Mouse (Mus musculus) midbrain, embryonic 13.5 days (tissue): ENCODE results near the gene Zc3h4. TPM values are rescaled to one million over a fixed set of nuclear protein-coding genes. Genes with fewer than 3 reads are reported as not detected.

Experiments used
- ATAC-seq: fragments of 200-750 bp; cut with Nextera tagmentation; 2 replicates; pipeline ENCODE4 v1.8.0; 2017; ENCODE audit warnings: mild to moderate bottlenecking, moderate TSS enrichment, moderate library complexity
- H3K27ac ChIP-seq: fragments of 300-500 bp; sonication (generic); 2 replicates; pipeline ENCODE4 v1.5.1; 2015; ENCODE audit warnings: inconsistent platforms, mild to moderate bottlenecking, moderate library complexity
- H3K27me3 ChIP-seq: fragments of 300-500 bp; sonication (generic); 2 replicates; pipeline ENCODE4 v1.6.1; 2015; ENCODE audit warnings: mild to moderate bottlenecking, inconsistent platforms
- H3K36me3 ChIP-seq: fragments of 300-500 bp; sonication (generic); 2 replicates; pipeline ENCODE4 v1.6.1; 2015; ENCODE audit warnings: mild to moderate bottlenecking, inconsistent platforms
- H3K4me1 ChIP-seq: fragments of 300-500 bp; sonication (generic); replicated peaks from 2 replicates; pipeline ENCODE4 v1.6.1; 2015; ENCODE audit warnings: inconsistent platforms
- H3K4me2 ChIP-seq: fragments of 300-500 bp; sonication (generic); replicated peaks from 2 replicates; pipeline ENCODE4 v1.6.1; 2015; ENCODE audit warnings: moderate library complexity, mild to moderate bottlenecking, inconsistent platforms
- H3K4me3 ChIP-seq: fragments of 300-500 bp; sonication (generic); replicated peaks from 2 replicates; pipeline ENCODE4 v1.5.1; 2015; ENCODE audit warnings: mild to moderate bottlenecking, inconsistent platforms
- H3K9ac ChIP-seq: fragments of 300-500 bp; sonication (generic); replicated peaks from 2 replicates; pipeline ENCODE4 v1.6.1; 2015; ENCODE audit warnings: mild to moderate bottlenecking, inconsistent platforms
- H3K9me3 ChIP-seq: fragments of 300-500 bp; sonication (generic); 2 replicates; pipeline ENCODE4 v1.6.1; 2016; ENCODE audit warnings: mild to moderate bottlenecking, inconsistent platforms
- WGBS: fragments of 180-500 bp; shearing (Covaris S2); methylation state at CpG from one replicate; pipeline ENCODE4 v1.1.7; 2015; 5-methylcytosine and 5-hydroxymethylcytosine counted together
- polyA plus RNA-seq: library from polyadenylated mRNA; unstranded; fragments of >200 nt; fragmentation: Nextera tagmentation; extraction: Ambion mirVana; gene quantifications from 2 replicates; pipeline ENCODE4 v1.2.1, GENCODE M21; 2015

Zc3h4 gene
- polyA plus RNA-seq, 1 experiment from 2014 or later: 22.1 TPM

- Histone ChIP-seq H3K4me3 (no peak overlapping the region), H3K4me2 (0 out of 2 replicates have a peak overlapping the region, but pooled peaks have one; percentile 13), H3K9ac (no peak overlapping the region)
Measured at GRCm38 (mm10) chr7:16472116-16472709, 71.5 kb downstream of the Zc3h4 start.

GRCm38 (mm10) chr7:16473847-16474246 lies 73.1 kb downstream of the Zc3h4 start:
- H3K27ac ChIP-seq: no peak overlapping the region
- H3K4me1 ChIP-seq: peaks cover 24% of the 10 kb centered on the region
- no peak overlapping the region for H3K4me3 ChIP-seq
- H3K9me3 ChIP-seq: no peaks in the 10 kb centered on the region
- H3K9ac ChIP-seq: no peak overlapping the region
- no peaks in the 10 kb centered on the region for H3K36me3 ChIP-seq
- no peak overlapping the region for H3K4me2 ChIP-seq
- H3K27me3 ChIP-seq: peaks cover 87% of the 10 kb centered on the region
- no peak for ATAC-seq
- WGBS: 67% methylated on average over 8 of the region's 8 CpGs

More at GRCm38 (mm10) chr7:16472116-16472709, 71.5 kb downstream of the Zc3h4 start:
- Histone ChIP-seq H3K36me3 (no peaks in the 10 kb centered on the region), H3K27me3 (peaks cover 86% of the 10 kb centered on the region), H3K9me3 (no peaks in the 10 kb centered on the region), H3K4me1 (peaks cover 29% of the 10 kb centered on the region), H3K27ac (no peak overlapping the region)
- WGBS: 2% methylated on average over 17 of the region's 17 CpGs
- no peak for ATAC-seq

GRCm38 (mm10) chr7:16474445-16474844 lies 73.7 kb downstream of the Zc3h4 start:
- H3K4me3 ChIP-seq: peak overlapping the region; percentile 23
- peak overlapping the region; percentile 33 for H3K4me2 ChIP-seq
- peaks cover 24% of the 10 kb centered on the region for H3K4me1 ChIP-seq
- no peak overlapping the region for H3K27ac ChIP-seq
- no peaks in the 10 kb centered on the region for H3K36me3 ChIP-seq
- H3K9ac ChIP-seq: no peak overlapping the region
- no peaks in the 10 kb centered on the region for H3K9me3 ChIP-seq
- WGBS: 3% methylated on average over 33 of the region's 33 CpGs
- peaks cover 84% of the 10 kb centered on the region for H3K27me3 ChIP-seq
- ATAC-seq: no peak

GRCm38 (mm10) chr7:16475321-16475720 lies 74.6 kb downstream of the Zc3h4 start:
- Histone ChIP-seq H3K36me3 (no peaks in the 10 kb centered on the region), H3K4me1 (peaks cover 24% of the 10 kb centered on the region), H3K9ac (peak overlapping the region; percentile 4; the same call in 1 of the 2 replicates), H3K4me2 (peak overlapping the region; percentile 53), H3K4me3 (peak overlapping the region; percentile 35), H3K9me3 (no peaks in the 10 kb centered on the region), H3K27ac (no peak overlapping the region), H3K27me3 (peaks cover 76% of the 10 kb centered on the region)
- ATAC-seq: no peak
- WGBS: 3% methylated on average over 23 of the region's 23 CpGs

GRCm38 (mm10) chr7:16475764-16476599 lies 75.3 kb downstream of the Zc3h4 start:
- H3K27me3 ChIP-seq: peaks cover 70% of the 10 kb centered on the region
- peak overlapping the region; percentile 53 for H3K4me2 ChIP-seq
- H3K36me3 ChIP-seq: no peaks in the 10 kb centered on the region
- H3K9ac ChIP-seq: peak overlapping the region; percentile 51; the same call in 1 of the 2 replicates
- WGBS: 2% methylated on average over 43 of the region's 59 CpGs
- no peaks in the 10 kb centered on the region for H3K9me3 ChIP-seq
- ATAC-seq: peak; percentile 32; the same call in 1 of the 2 replicates
- no peak overlapping the region for H3K27ac ChIP-seq
- H3K4me1 ChIP-seq: peaks cover 24% of the 10 kb centered on the region
- peak overlapping the region; percentile 35 for H3K4me3 ChIP-seq

GRCm38 (mm10) chr7:16476600-16476989 lies 75.9 kb downstream of the Zc3h4 start:
- Histone ChIP-seq H3K4me1 (peaks cover 24% of the 10 kb centered on the region), H3K36me3 (no peaks in the 10 kb centered on the region), H3K4me2 (peak overlapping the region; percentile 53), H3K27ac (no peak overlapping the region), H3K4me3 (peak overlapping the region; percentile 35), H3K9me3 (no peaks in the 10 kb centered on the region), H3K9ac (0 out of 2 replicates have a peak overlapping the region, but pooled peaks have one; percentile 51), H3K27me3 (peaks cover 64% of the 10 kb centered on the region)
- WGBS: under 1% methylated on average over 34 of the region's 34 CpGs
- peak; percentile 9; the same call in 1 of the 2 replicates for ATAC-seq

GRCm38 (mm10) chr7:16477628-16478027 lies 76.9 kb downstream of the Zc3h4 start, which contains the start of gene Npas1:
TSS of gene Npas1 (minus strand) at chr7:16477728.
- no peak within 1 kb of the TSS for H3K27ac ChIP-seq
- ATAC-seq: no peak
- peak within 1 kb of the TSS; percentile 53 for H3K4me2 ChIP-seq
- H3K36me3 ChIP-seq: no peaks in the 10 kb centered on the region
- H3K9me3 ChIP-seq: no peaks in the 10 kb centered on the region
- H3K27me3 ChIP-seq: peaks cover 55% of the 10 kb centered on the region
- 0 out of 2 replicates have a peak within 1 kb of the TSS, but pooled peaks have one; percentile 51 for H3K9ac ChIP-seq
- WGBS: 87% methylated on average over 8 of the region's 8 CpGs
- H3K4me1 ChIP-seq: peaks cover 19% of the 10 kb centered on the region
- H3K4me3 ChIP-seq: peak within 1 kb of the TSS; percentile 35

Other genes with a start within 250 kb of the Zc3h4 start
- gene Meis3, start 225.8 kb upstream of the Zc3h4 start, polyA plus RNA-seq: 158 and 160 TPM in 2 replicates
- gene Dhx34, start 178.9 kb upstream of the Zc3h4 start, polyA plus RNA-seq: 15.6 and 16.8 TPM in 2 replicates
- gene C5ar2, start 156.8 kb upstream of the Zc3h4 start, polyA plus RNA-seq: 0.05 TPM in 1 of 2 replicates, not detected in the other
- 1.0 and 1.5 TPM in 2 replicates for gene C5ar1, start 141.4 kb upstream of the Zc3h4 start, polyA plus RNA-seq
- gene Inafm1, start 127.3 kb upstream of the Zc3h4 start, polyA plus RNA-seq: 22.3 and 27.3 TPM in 2 replicates
- gene Ccdc9, start 114.1 kb upstream of the Zc3h4 start, polyA plus RNA-seq: 22.5 and 39.4 TPM in 2 replicates
- 23.1 and 25.5 TPM in 2 replicates for gene Bbc3, start 92.5 kb upstream of the Zc3h4 start, polyA plus RNA-seq
- 267 and 272 TPM in 2 replicates for gene Sae1, start 13.1 kb upstream of the Zc3h4 start, polyA plus RNA-seq
- 48.1 and 59.4 TPM in 2 replicates for gene Tmem160, start 51.9 kb downstream of the Zc3h4 start, polyA plus RNA-seq
- gene Npas1, start 76.8 kb downstream of the Zc3h4 start, polyA plus RNA-seq: 2.3 and 3.3 TPM in 2 replicates
- 32.4 and 34.0 TPM in 2 replicates for gene Arhgap35, start 214.1 kb downstream of the Zc3h4 start, polyA plus RNA-seq